Mouse (Mus musculus) MEL (cell line): ENCODE results near the gene Gnat2. TPM values are rescaled to one million over a fixed set of nuclear protein-coding genes. Genes with fewer than 3 reads are reported as not detected.

ENCODE experiments used
- DNase-seq: peaks from one replicate; pipeline ENCODE4 v3.0.0; 2011; ENCODE audit warnings: low read depth, low spot score
- H3K27ac ChIP-seq: 2 replicates; pipeline ENCODE4 v1.5.1; 2012; ENCODE audit warnings: low read depth, mild to moderate bottlenecking, control low read depth, low read length, moderate library complexity; ENCODE audit not compliant: control insufficient read depth
- H3K27me3 ChIP-seq, 2 experiments: fragments of 150-350 bp in 1 of 2; sonication (generic) in 1 of 2; 2 replicates each; pipeline ENCODE4 v1.6.1; 2012; ENCODE audit warnings: low read length in 2 of 2, mild to moderate bottlenecking in 2 of 2, improper control_type of control experiment in 1 of 2, moderate library complexity in 1 of 2; ENCODE audit not compliant: insufficient read depth in 2 of 2, control insufficient read depth in 1 of 2
- H3K36me3 ChIP-seq, 2 experiments: 2 replicates each; pipeline ENCODE4 v1.6.1; 2012 to 2014; ENCODE audit warnings: low read length in 2 of 2, improper control_type of control experiment in 1 of 2, inconsistent platforms in 1 of 2, mild to moderate bottlenecking in 1 of 2; ENCODE audit not compliant: insufficient read depth in 2 of 2, control insufficient read depth in 1 of 2
- H3K4me1 ChIP-seq, 2 experiments: fragments of 150-350 bp in 1 of 2; sonication (generic) in 1 of 2; 2 replicates each; pipeline ENCODE4 v1.6.1; 2012; ENCODE audit warnings: low read length in 2 of 2, improper control_type of control experiment in 1 of 2, mild to moderate bottlenecking in 1 of 2; ENCODE audit not compliant: insufficient read depth in 2 of 2, control insufficient read depth in 1 of 2
- H3K4me3 ChIP-seq, 2 experiments: fragments of 150-350 bp in 1 of 2; sonication (generic) in 1 of 2; 2 replicates each; pipeline ENCODE4 v1.5.1; 2012; ENCODE audit warnings: low read depth in 2 of 2, low read length in 2 of 2, mild to moderate bottlenecking in 2 of 2, moderate library complexity in 2 of 2, control low read depth in 1 of 2, improper control_type of control experiment in 1 of 2; ENCODE audit not compliant: control insufficient read depth in 1 of 2, insufficient read depth in 1 of 2
- H3K79me2 ChIP-seq: 2 replicates; pipeline ENCODE4 v1.6.1; 2012; ENCODE audit warnings: mild to moderate bottlenecking, low read length, moderate library complexity; ENCODE audit not compliant: control insufficient read depth, poor library complexity, insufficient read depth
- H3K9ac ChIP-seq: 2 replicates; pipeline ENCODE4 v1.6.1; 2012; ENCODE audit warnings: low read depth, mild to moderate bottlenecking, control low read depth, low read length, moderate library complexity; ENCODE audit not compliant: control insufficient read depth, poor library complexity, severe bottlenecking
- H3K9me3 ChIP-seq: fragments of 150-350 bp; sonication (generic); replicated peaks from 2 replicates; pipeline ENCODE4 v1.6.1; 2012; ENCODE audit warnings: mild to moderate bottlenecking, low read length, improper control_type of control experiment, moderate library complexity; ENCODE audit not compliant: insufficient read depth
- CHD1 ChIP-seq: IDR thresholded peaks from 2 replicates; pipeline ENCODE4 v1.6.1; 2012; ENCODE audit warnings: low read depth, mild to moderate bottlenecking, inconsistent platforms, low read length, improper control_type of control experiment
- CHD2 ChIP-seq: IDR thresholded peaks from 2 replicates; pipeline ENCODE4 v1.6.1; 2011; ENCODE audit warnings: low read length, improper control_type of control experiment
- CTCF ChIP-seq, 3 experiments: IDR thresholded peaks in 2 of 3; conservative IDR thresholded peaks in 1 of 3; 2 replicates each; pipeline ENCODE4 v1.5.1; 2011 to 2012; ENCODE audit warnings: low read length in 3 of 3, low read depth in 2 of 3, mild to moderate bottlenecking in 2 of 3, improper control_type of control experiment in 1 of 3, inconsistent platforms in 1 of 3, mixed read lengths in 1 of 3, moderate library complexity in 1 of 3; ENCODE audit not compliant: control insufficient read depth in 1 of 3, insufficient read depth in 1 of 3, poor library complexity in 1 of 3, severe bottlenecking in 1 of 3
- GATA1 ChIP-seq: IDR thresholded peaks from 2 replicates; pipeline ENCODE4 v1.6.1; 2011; ENCODE audit warnings: low read depth, low read length, improper control_type of control experiment
- JUND ChIP-seq: IDR thresholded peaks from 2 replicates; pipeline ENCODE4 v1.6.1; 2011; ENCODE audit warnings: low read depth, mild to moderate bottlenecking, improper control_type of control experiment, low read length
- MAX ChIP-seq: IDR thresholded peaks from 2 replicates; pipeline ENCODE4 v1.6.1; 2011; ENCODE audit warnings: low read length, improper control_type of control experiment
- MAZ ChIP-seq: IDR thresholded peaks from 2 replicates; pipeline ENCODE4 v1.6.1; 2012; ENCODE audit warnings: low read depth, mild to moderate bottlenecking, inconsistent platforms, low read length, improper control_type of control experiment
- MXI1 ChIP-seq: IDR thresholded peaks from 2 replicates; pipeline ENCODE4 v1.6.1; 2011; ENCODE audit warnings: mild to moderate bottlenecking, low read depth, low read length, improper control_type of control experiment
- MYC ChIP-seq: IDR thresholded peaks from 2 replicates; pipeline ENCODE4 v1.6.1; 2011; ENCODE audit warnings: low read depth, mild to moderate bottlenecking, low read length, improper control_type of control experiment, moderate library complexity
- POLR2A ChIP-seq, 2 experiments: IDR thresholded peaks; 2 replicates each; pipeline ENCODE4 v1.6.1; 2011 to 2012; ENCODE audit warnings: low read length in 2 of 2, mild to moderate bottlenecking in 2 of 2, control low read depth in 1 of 2, improper control_type of control experiment in 1 of 2, low read depth in 1 of 2, moderate library complexity in 1 of 2; ENCODE audit not compliant: control insufficient read depth in 1 of 2, insufficient read depth in 1 of 2, poor library complexity in 1 of 2
- POLR2AphosphoS5 ChIP-seq: IDR thresholded peaks from 2 replicates; pipeline ENCODE4 v1.6.1; 2012; ENCODE audit warnings: low read depth, borderline replicate concordance, mild to moderate bottlenecking, inconsistent platforms, low read length, moderate library complexity, mixed read lengths
- RAD21 ChIP-seq: IDR thresholded peaks from 2 replicates; pipeline ENCODE4 v1.6.1; 2011; ENCODE audit warnings: mild to moderate bottlenecking, low read depth, low read length, improper control_type of control experiment
- SIN3A ChIP-seq: IDR thresholded peaks from 2 replicates; pipeline ENCODE4 v1.6.1; 2012; ENCODE audit warnings: low read length, improper control_type of control experiment, inconsistent platforms
- SMC3 ChIP-seq: IDR thresholded peaks from 2 replicates; pipeline ENCODE4 v1.6.1; 2011; ENCODE audit warnings: low read depth, low read length, improper control_type of control experiment
- TAL1 ChIP-seq: IDR thresholded peaks from 2 replicates; pipeline ENCODE4 v1.6.1; 2012; ENCODE audit warnings: mild to moderate bottlenecking, inconsistent platforms, low read length, moderate library complexity, mixed read lengths
- TBP ChIP-seq: IDR thresholded peaks from 2 replicates; pipeline ENCODE4 v1.8.0; 2011; ENCODE audit warnings: low read depth, low read length, improper control_type of control experiment
- UBTF ChIP-seq: IDR thresholded peaks from 2 replicates; pipeline ENCODE4 v1.6.1; 2012; ENCODE audit warnings: low read depth, mild to moderate bottlenecking, inconsistent platforms, low read length, improper control_type of control experiment, moderate library complexity, borderline replicate concordance; ENCODE audit not compliant: insufficient read depth
- USF1 ChIP-seq: IDR thresholded peaks from 2 replicates; pipeline ENCODE4 v1.6.1; 2014; ENCODE audit warnings: low read depth, mild to moderate bottlenecking, inconsistent platforms, low read length, improper control_type of control experiment, moderate library complexity
- ZC3H11A ChIP-seq: IDR thresholded peaks from 2 replicates; pipeline ENCODE4 v1.6.1; 2012; ENCODE audit warnings: low read depth, mild to moderate bottlenecking, inconsistent platforms, low read length, improper control_type of control experiment
- ZNF384 ChIP-seq: IDR thresholded peaks from 2 replicates; pipeline ENCODE4 v1.6.1; 2012; ENCODE audit warnings: low read depth, mild to moderate bottlenecking, inconsistent platforms, low read length, improper control_type of control experiment
- polyA plus RNA-seq, 2 experiments: library from polyadenylated mRNA; stranded (reverse) in 1 of 2; unstranded in 1 of 2; fragments of >175 nt in 1 of 2; fragments of >200 nt in 1 of 2; gene quantifications; 2 replicates each; pipeline versions ENCODE4 v1.2.1 to v1.2.4; 2012; ENCODE audit warnings: low replicate concordance in 2 of 2, low read depth in 1 of 2; ENCODE audit not compliant: insufficient read length in 2 of 2, insufficient read depth in 1 of 2, missing spikeins in 1 of 2
- total RNA-seq: library from RNA; depleted of rRNA; stranded (reverse); fragments of 300-350 nt; gene quantifications from 2 replicates; pipeline ENCODE4 v1.2.3, GENCODE M21; 2012

The Gnat2 gene
- total and polyA plus RNA-seq, 3 experiments, result 4.7 to 12.4 TPM; not detected in 1

DNA sequence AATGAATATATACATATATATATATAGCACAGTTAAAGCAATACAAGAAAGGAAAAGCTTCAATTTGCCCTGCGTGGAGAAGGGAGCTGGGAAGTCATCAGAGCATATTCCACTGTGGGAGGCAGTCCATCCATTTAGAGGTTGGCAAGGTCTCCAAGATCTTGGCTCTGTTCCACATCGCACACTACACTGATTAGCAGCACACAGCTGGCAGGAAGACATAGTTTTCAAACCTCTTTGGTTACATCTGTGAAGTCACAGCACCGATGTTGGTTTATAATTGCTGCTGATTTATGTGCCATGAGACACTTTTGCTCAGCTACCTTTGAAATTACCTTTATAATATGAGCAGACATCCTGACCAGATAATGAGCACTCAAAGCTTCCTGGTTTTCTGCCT, 44.3 kb upstream of the Gnat2 start (continued):
- TF ChIP-seq USF1 (no peak), CHD1 (no peak), JUND (no peak), GATA1 (no peak), ZNF384 (0 out of 2 replicates have a peak, but pooled peaks have one; percentile 39), CTCF (IDR thresholded peaks at IDR 0.05 in 2 of 3, conservative IDR thresholded peaks at IDR 0.05 in 1 of 3; ENCODE audit: control insufficient read depth in 1 of 3, insufficient read depth in 1 of 3, low read depth in 2 of 3, low read length in 3 of 3, poor library complexity in 1 of 3, severe bottlenecking in 1 of 3) (no peak), MAZ (no peak), TAL1 (no peak), UBTF (no peak), TBP (no peak)

- H3K4me3 ChIP-seq, result no peak overlapping the region
- TF ChIP-seq MYC (no peak), POLR2A (IDR thresholded peaks at IDR 0.05; ENCODE audit: control insufficient read depth in 1 of 2, insufficient read depth in 1 of 2, low read depth in 1 of 2, low read length in 2 of 2, poor library complexity in 1 of 2) (no peak), JUND (no peak)
- TF ChIP-seq, all 39 proteins: peak for 0
- Histone ChIP-seq H3K4me1 (peaks cover 2 to 7% of the 10 kb centered on the region in 2 experiments), H3K9ac (no peak overlapping the region), H3K79me2 (no peaks in the 10 kb centered on the region), H3K27ac (no peak overlapping the region), H3K36me3 (peaks cover 0 to 10% of the 10 kb centered on the region in 2 experiments; a peak in 2 of 4 replicates), H3K27me3 (peaks cover 12 to 20% of the 10 kb centered on the region in 2 experiments), H3K9me3 (no peaks in the 10 kb centered on the region)
- no peak for DNase-seq
These were observed 42.1 kb upstream of the Gnat2 start for GRCm38 (mm10) chr3:108050493-108050892.

- H3K9me3 ChIP-seq, result no peaks in the 10 kb centered on the region
- DNase-seq, result peak; percentile 89
- peaks cover 0 to 4% of the 10 kb centered on the region in 2 experiments; a peak in 2 of 4 replicates for H3K27me3 ChIP-seq
- peak overlapping the region; percentile 58 for H3K9ac ChIP-seq
- H3K36me3 ChIP-seq, result no peaks in the 10 kb centered on the region
- no peaks in the 10 kb centered on the region for H3K4me1 ChIP-seq
- TF ChIP-seq CHD2 (no peak), SIN3A (peak; percentile 84), MAX (peak; percentile 64; the same call in 1 of the 2 replicates), SMC3 (peak; percentile 71), MAZ (no peak), MXI1 (peak; percentile 91), POLR2AphosphoS5 (no peak), ZC3H11A (peak; percentile 65), RAD21 (peak; percentile 86), CTCF (IDR thresholded peaks at IDR 0.05 in 2 of 3, conservative IDR thresholded peaks at IDR 0.05 in 1 of 3; ENCODE audit: control insufficient read depth in 1 of 3, insufficient read depth in 1 of 3, low read depth in 2 of 3, low read length in 3 of 3, poor library complexity in 1 of 3, severe bottlenecking in 1 of 3) (peak in 2 of 3 experiments; percentile 91 to 92; a peak in 4 of 6 replicates), USF1 (no peak), POLR2A (IDR thresholded peaks at IDR 0.05; ENCODE audit: control insufficient read depth in 1 of 2, insufficient read depth in 1 of 2, low read depth in 1 of 2, low read length in 2 of 2, poor library complexity in 1 of 2) (0 out of 4 replicates have a peak, but pooled peaks of 1 of the 2 experiments have one; percentile 22), MYC (peak; percentile 95), ZNF384 (no peak)
- TF ChIP-seq, all 39 proteins: peak for 9
- H3K79me2 ChIP-seq, result no peaks in the 10 kb centered on the region
- no peak overlapping the region for H3K27ac ChIP-seq
- peak overlapping the region; percentile 40 to 50; a peak in 3 of 4 replicates for H3K4me3 ChIP-seq
These were observed 31.2 kb upstream of the Gnat2 start for GRCm38 (mm10) chr3:108061420-108061819.
